Mouse (Mus musculus): ENCODE results near the gene Glrx5. TPM values are rescaled to one million over a fixed set of nuclear protein-coding genes. Genes with fewer than 3 reads are reported as not detected.

Gene Glrx5
- 10 to 100 TPM; 26.9 to 28.4 TPM for total RNA-seq (2023)

GRCm38 (mm10) chr12:105032147-105032831 lies at the start of gene Glrx5:
Glrx5 (plus strand) TSS chr12:105032688.

GRCm38 (mm10) chr12:105009370-105010212 lies 22.9 kb upstream of the Glrx5 start, which contains the start of gene Syne3:
Syne3 (minus strand) TSS chr12:105009809.

Other genes starting within 250 kb of the Glrx5 start
- gene Clmn, start 167.6 kb upstream of the Glrx5 start, total RNA-seq (2023), result not detected
- gene Syne3, start 22.9 kb upstream of the Glrx5 start, total RNA-seq (2023), result 10 to 100 TPM; 32.6 to 39.6 TPM
- not detected for gene Tcl1b2, start 113.3 kb downstream of the Glrx5 start, total RNA-seq (2023)
- not detected for gene Tcl1b1, start 127.0 kb downstream of the Glrx5 start, total RNA-seq (2023)
- gene Tcl1b5, start 143.7 kb downstream of the Glrx5 start, total RNA-seq (2023), result not detected
- not detected for gene Tcl1b3, start 158.4 kb downstream of the Glrx5 start, total RNA-seq (2023)
- not detected for gene Tcl1b4, start 169.3 kb downstream of the Glrx5 start, total RNA-seq (2023)
- gene Tcl1, start 190.1 kb downstream of the Glrx5 start, total RNA-seq (2023), result not detected